Mouse (Mus musculus) forebrain, embryonic 16.5 days (tissue): ENCODE results near the gene Twsg1. TPM values are rescaled to one million over a fixed set of nuclear protein-coding genes. Genes with fewer than 3 reads are reported as not detected.

Source experiments
- ATAC-seq: fragments of 200-750 bp; cut with Nextera tagmentation; 2 replicates; pipeline ENCODE4 v1.8.0; 2017; ENCODE audit warnings: mild to moderate bottlenecking, moderate library complexity
- H3K27ac ChIP-seq: fragments of 300-500 bp; sonication (generic); 2 replicates; pipeline ENCODE4 v1.5.1; 2014; ENCODE audit warnings: low read length, control low read depth
- H3K27me3 ChIP-seq: fragments of 300-500 bp; sonication (generic); replicated peaks from 2 replicates; pipeline ENCODE4 v1.6.1; 2014; ENCODE audit warnings: low read length; ENCODE audit not compliant: control insufficient read depth, insufficient read depth
- H3K36me3 ChIP-seq: fragments of 300-500 bp; sonication (generic); 2 replicates; pipeline ENCODE4 v1.6.1; 2014; ENCODE audit not compliant: control insufficient read depth, insufficient read depth
- H3K4me1 ChIP-seq: fragments of 300-500 bp; sonication (generic); replicated peaks from 2 replicates; pipeline ENCODE4 v1.6.1; 2014; ENCODE audit warnings: low read length; ENCODE audit not compliant: control insufficient read depth, insufficient read depth
- H3K4me2 ChIP-seq: fragments of 300-500 bp; sonication (generic); 2 replicates; pipeline ENCODE4 v1.6.1; 2014; ENCODE audit warnings: mild to moderate bottlenecking, low read length, control low read depth
- H3K4me3 ChIP-seq: fragments of 300-500 bp; sonication (generic); replicated peaks from 2 replicates; pipeline ENCODE4 v1.5.1; 2014; ENCODE audit warnings: mild to moderate bottlenecking, low read length, control low read depth
- H3K9ac ChIP-seq: fragments of 300-500 bp; sonication (generic); replicated peaks from 2 replicates; pipeline ENCODE4 v1.6.1; 2014; ENCODE audit warnings: low read depth, low read length, control low read depth
- H3K9me3 ChIP-seq: fragments of 300-500 bp; sonication (generic); 2 replicates; pipeline ENCODE4 v1.6.1; 2016; ENCODE audit warnings: low read length; ENCODE audit not compliant: control insufficient read depth
- WGBS: fragments of 180-500 bp; shearing (Covaris S2); extraction: QIAGEN DNeasy Blood & Tissue Kit; methylation state at CpG from one replicate; pipeline ENCODE4 v1.1.7; 2014; 5-methylcytosine and 5-hydroxymethylcytosine counted together
- polyA plus RNA-seq: library from polyadenylated mRNA; unstranded; fragments of >200 nt; fragmentation: Nextera tagmentation; extraction: Ambion mirVana; gene quantifications from 2 replicates; pipeline ENCODE4 v1.2.1, GENCODE M21; 2015

Gene Twsg1
- polyA plus RNA-seq, 1 experiment from 2014 or later = 71.1 TPM

GRCm38 (mm10) chr17:65924218-65924617, 26.8 kb downstream of the Twsg1 start:
- Histone ChIP-seq H3K4me2 (no peak overlapping the region), H3K4me1 (no peaks in the 10 kb centered on the region), H3K4me3 (no peak overlapping the region), H3K36me3 (peaks cover 21% of the 10 kb centered on the region), H3K27me3 (no peaks in the 10 kb centered on the region), H3K27ac (no peak overlapping the region), H3K9ac (no peak overlapping the region), H3K9me3 (no peaks in the 10 kb centered on the region)
- ATAC-seq = no peak
- WGBS = 74% methylated on average over 5 of the region's 5 CpGs

GRCm38 (mm10) chr17:65921975-65922374, 29.1 kb downstream of the Twsg1 start:
- no peaks in the 10 kb centered on the region for H3K9me3 ChIP-seq
- no peak overlapping the region for H3K4me3 ChIP-seq
- ATAC-seq = no peak
- no peak overlapping the region for H3K9ac ChIP-seq
- 79% methylated on average over 6 of the region's 6 CpGs for WGBS
- H3K4me1 ChIP-seq = no peaks in the 10 kb centered on the region
- no peak overlapping the region for H3K27ac ChIP-seq
- H3K4me2 ChIP-seq = no peak overlapping the region
- H3K27me3 ChIP-seq = no peaks in the 10 kb centered on the region
- H3K36me3 ChIP-seq = peaks cover 18% of the 10 kb centered on the region

- H3K9ac ChIP-seq = no peak overlapping the region
- no peaks in the 10 kb centered on the region for H3K27me3 ChIP-seq
- H3K27ac ChIP-seq = no peak overlapping the region
- no peak overlapping the region for H3K4me2 ChIP-seq
- WGBS = 71% methylated on average over 3 of the region's 3 CpGs
- H3K36me3 ChIP-seq = peaks cover 5% of the 10 kb centered on the region
- no peaks in the 10 kb centered on the region for H3K9me3 ChIP-seq
- no peak overlapping the region for H3K4me3 ChIP-seq
- no peak for ATAC-seq
- peaks cover 11% of the 10 kb centered on the region for H3K4me1 ChIP-seq
Observed at GRCm38 (mm10) chr17:65919235-65919634, 31.8 kb downstream of the Twsg1 start.

- H3K36me3 ChIP-seq = no peaks in the 10 kb centered on the region
- peaks cover 11% of the 10 kb centered on the region for H3K4me1 ChIP-seq
- 3% methylated on average over 8 of the region's 8 CpGs for WGBS
- no peaks in the 10 kb centered on the region for H3K9me3 ChIP-seq
- peak overlapping the region; percentile 77 for H3K27ac ChIP-seq
- 0 out of 2 replicates have a peak overlapping the region, but pooled peaks have one; percentile 11 for H3K9ac ChIP-seq
- no peaks in the 10 kb centered on the region for H3K27me3 ChIP-seq
- no peak overlapping the region for H3K4me3 ChIP-seq
- ATAC-seq = peak; percentile 93
- peak overlapping the region; percentile 23; the same call in 1 of the 2 replicates for H3K4me2 ChIP-seq
Observed at GRCm38 (mm10) chr17:65916135-65916668, 34.8 kb downstream of the Twsg1 start.

GRCm38 (mm10) chr17:65914083-65914482, 36.9 kb downstream of the Twsg1 start:
- no peaks in the 10 kb centered on the region for H3K9me3 ChIP-seq
- H3K4me2 ChIP-seq = no peak overlapping the region
- ATAC-seq = peak; percentile 34; the same call in 1 of the 2 replicates
- H3K27ac ChIP-seq = no peak overlapping the region
- 17% methylated on average over 6 of the region's 6 CpGs for WGBS
- H3K36me3 ChIP-seq = no peaks in the 10 kb centered on the region
- H3K9ac ChIP-seq = no peak overlapping the region
- H3K4me3 ChIP-seq = no peak overlapping the region
- H3K27me3 ChIP-seq = no peaks in the 10 kb centered on the region
- H3K4me1 ChIP-seq = peaks cover 11% of the 10 kb centered on the region

GRCm38 (mm10) chr17:65912202-65912601, 38.8 kb downstream of the Twsg1 start:
- H3K4me1 ChIP-seq = peaks cover 11% of the 10 kb centered on the region
- H3K9ac ChIP-seq = no peak overlapping the region
- H3K9me3 ChIP-seq = no peaks in the 10 kb centered on the region
- H3K27ac ChIP-seq = no peak overlapping the region
- ATAC-seq = no peak
- no peak overlapping the region for H3K4me3 ChIP-seq
- 94% methylated on average over 2 of the region's 2 CpGs for WGBS
- H3K36me3 ChIP-seq = no peaks in the 10 kb centered on the region
- H3K27me3 ChIP-seq = no peaks in the 10 kb centered on the region
- no peak overlapping the region for H3K4me2 ChIP-seq

- Histone ChIP-seq H3K36me3 (no peaks in the 10 kb centered on the region), H3K27ac (no peak overlapping the region), H3K9me3 (no peaks in the 10 kb centered on the region), H3K9ac (no peak overlapping the region), H3K4me1 (peaks cover 11% of the 10 kb centered on the region), H3K4me2 (no peak overlapping the region), H3K4me3 (no peak overlapping the region), H3K27me3 (no peaks in the 10 kb centered on the region)
- WGBS = 85% methylated on average over 15 of the region's 15 CpGs
- ATAC-seq = no peak
Observed at GRCm38 (mm10) chr17:65911285-65912069, 39.5 kb downstream of the Twsg1 start.

- Histone ChIP-seq H3K27ac (no peak overlapping the region), H3K9me3 (no peaks in the 10 kb centered on the region), H3K36me3 (no peaks in the 10 kb centered on the region), H3K4me1 (no peaks in the 10 kb centered on the region), H3K27me3 (no peaks in the 10 kb centered on the region), H3K9ac (no peak overlapping the region), H3K4me2 (no peak overlapping the region), H3K4me3 (no peak overlapping the region)
- no peak for ATAC-seq
Observed at GRCm38 (mm10) chr17:65908270-65908669, 42.8 kb downstream of the Twsg1 start.

GRCm38 (mm10) chr17:65906895-65907401, 44.1 kb downstream of the Twsg1 start:
- no peaks in the 10 kb centered on the region for H3K4me1 ChIP-seq
- no peaks in the 10 kb centered on the region for H3K27me3 ChIP-seq
- no peak overlapping the region for H3K27ac ChIP-seq
- H3K4me2 ChIP-seq = no peak overlapping the region
- ATAC-seq = no peak
- H3K4me3 ChIP-seq = no peak overlapping the region
- H3K36me3 ChIP-seq = no peaks in the 10 kb centered on the region
- H3K9me3 ChIP-seq = no peaks in the 10 kb centered on the region
- H3K9ac ChIP-seq = no peak overlapping the region
- WGBS = 68% methylated on average over 11 of the region's 11 CpGs
